Mouse (Mus musculus) stomach, embryonic 15.5 days (tissue): Measurements from ENCODE around the gene Dstyk. TPM values are rescaled to one million over a fixed set of nuclear protein-coding genes. Genes with fewer than 3 reads are reported as not detected.

Source experiments
- ATAC-seq: fragments of 200-750 bp; cut with Nextera tagmentation; 2 replicates; pipeline ENCODE4 v1.8.0; 2017; ENCODE audit warnings: low read depth, moderate number of reproducible peaks, moderate TSS enrichment; ENCODE audit not compliant: insufficient read depth, low FRiP score
- H3K27ac ChIP-seq: fragments of 300-500 bp; sonication (generic); 2 replicates; pipeline ENCODE4 v1.5.1; 2015; ENCODE audit warnings: mild to moderate bottlenecking, inconsistent platforms
- H3K27me3 ChIP-seq: fragments of 300-500 bp; sonication (generic); replicated peaks from 2 replicates; pipeline ENCODE4 v1.6.1; 2015; ENCODE audit warnings: inconsistent platforms
- H3K36me3 ChIP-seq: fragments of 300-500 bp; sonication (generic); 2 replicates; pipeline ENCODE4 v1.6.1; 2015; ENCODE audit warnings: inconsistent platforms
- H3K4me1 ChIP-seq: fragments of 300-500 bp; sonication (generic); 2 replicates; pipeline ENCODE4 v1.6.1; 2015; ENCODE audit warnings: inconsistent platforms
- H3K4me2 ChIP-seq: fragments of 300-500 bp; sonication (generic); 2 replicates; pipeline ENCODE4 v1.6.1; 2015; ENCODE audit warnings: mild to moderate bottlenecking, inconsistent platforms
- H3K4me3 ChIP-seq: fragments of 300-500 bp; sonication (generic); replicated peaks from 2 replicates; pipeline ENCODE4 v1.5.1; 2015; ENCODE audit warnings: inconsistent platforms
- H3K9ac ChIP-seq: fragments of 300-500 bp; sonication (generic); 2 replicates; pipeline ENCODE4 v1.6.1; 2015; ENCODE audit warnings: inconsistent platforms
- H3K9me3 ChIP-seq: fragments of 300-500 bp; sonication (generic); 2 replicates; pipeline ENCODE4 v1.6.1; 2016; ENCODE audit warnings: inconsistent platforms
- WGBS: fragments of 180-500 bp; shearing (Covaris S2); methylation state at CpG from one replicate; pipeline ENCODE4 v1.1.7; 2015; 5-methylcytosine and 5-hydroxymethylcytosine counted together
- polyA plus RNA-seq: library from polyadenylated mRNA; unstranded; fragments of >200 nt; fragmentation: Nextera tagmentation; extraction: Ambion mirVana; gene quantifications from 2 replicates; pipeline ENCODE4 v1.2.1, GENCODE M21; 2015

Dstyk gene
- polyA plus RNA-seq: 11.5 and 11.7 TPM in 2 replicates

DNA sequence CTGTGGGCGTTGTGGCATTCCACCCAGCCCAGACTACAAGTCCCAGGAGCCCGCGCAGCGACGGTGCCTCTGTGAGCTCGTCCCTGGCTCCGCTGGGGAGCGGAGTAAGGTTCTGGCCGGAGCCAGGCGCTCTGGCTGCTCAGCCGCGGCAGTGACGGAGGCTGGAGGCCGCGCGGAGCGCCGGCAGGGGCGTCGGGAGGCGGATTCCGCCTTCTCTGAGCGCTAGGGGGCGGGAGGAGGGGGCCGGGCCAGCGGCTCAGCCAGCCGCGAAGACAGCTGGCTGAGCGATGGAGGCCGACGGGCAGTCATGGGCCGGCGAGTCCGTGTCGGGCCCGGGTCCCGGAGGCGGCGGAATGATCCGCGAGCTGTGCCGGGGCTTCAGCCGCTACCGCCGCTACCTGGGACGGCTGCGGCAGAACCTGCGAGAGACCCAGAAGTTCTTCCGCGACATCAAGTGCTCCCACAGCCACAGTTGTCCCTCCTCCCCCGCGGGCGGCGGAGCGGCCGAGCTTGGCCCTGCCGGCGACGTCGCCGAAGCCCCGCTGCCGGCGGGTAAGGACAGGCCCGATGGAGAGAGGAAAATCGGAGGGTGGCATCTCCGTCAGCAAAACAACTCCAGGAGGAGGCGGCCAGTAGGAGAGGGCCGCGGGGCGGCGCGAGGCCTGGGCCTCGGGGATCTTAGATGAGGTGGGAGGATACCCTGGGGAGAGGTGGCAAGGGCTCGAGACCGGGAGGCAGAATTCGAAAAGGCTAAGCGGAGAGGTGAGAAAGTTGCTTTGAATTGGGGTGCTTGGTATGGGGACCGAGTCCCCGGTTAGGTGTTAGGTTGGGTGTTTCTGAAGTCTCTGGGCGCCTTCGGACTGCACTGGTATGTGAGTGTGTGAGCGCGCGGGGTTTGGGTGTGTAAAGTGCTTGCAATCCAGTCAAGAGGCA, at the start of gene Dstyk:
TSS of gene Dstyk (plus strand) at position 237 of the 933 bp plus-strand sequence.
- H3K27ac ChIP-seq: peak within 1 kb of the TSS; percentile 89
- peak; percentile 99 for ATAC-seq
- peak within 1 kb of the TSS; percentile 59 for H3K4me2 ChIP-seq
- H3K9me3 ChIP-seq: no peaks in the 10 kb centered on the region
- H3K36me3 ChIP-seq: no peaks in the 10 kb centered on the region
- peaks cover 6% of the 10 kb centered on the region; the same call in 1 of the 2 replicates for H3K4me1 ChIP-seq
- H3K27me3 ChIP-seq: no peaks in the 10 kb centered on the region
- H3K9ac ChIP-seq: peak within 1 kb of the TSS; percentile 65
- H3K4me3 ChIP-seq: peak within 1 kb of the TSS; percentile 65
- WGBS: under 1% methylated on average over 70 of the region's 85 CpGs

GRCm38 (mm10) chr1:132367692-132368506, 49.5 kb upstream of the Dstyk start:
- ATAC-seq: peak; percentile 88
- 0 out of 2 replicates have a peak overlapping the region, but pooled peaks have one; percentile 16 for H3K27ac ChIP-seq
- WGBS: 24% methylated on average over 7 of the region's 7 CpGs
- H3K36me3 ChIP-seq: no peaks in the 10 kb centered on the region
- H3K4me1 ChIP-seq: peaks cover 18% of the 10 kb centered on the region
- no peak overlapping the region for H3K9ac ChIP-seq
- no peaks in the 10 kb centered on the region for H3K27me3 ChIP-seq
- no peak overlapping the region for H3K4me3 ChIP-seq
- no peaks in the 10 kb centered on the region for H3K9me3 ChIP-seq
- H3K4me2 ChIP-seq: no peak overlapping the region

DNA sequence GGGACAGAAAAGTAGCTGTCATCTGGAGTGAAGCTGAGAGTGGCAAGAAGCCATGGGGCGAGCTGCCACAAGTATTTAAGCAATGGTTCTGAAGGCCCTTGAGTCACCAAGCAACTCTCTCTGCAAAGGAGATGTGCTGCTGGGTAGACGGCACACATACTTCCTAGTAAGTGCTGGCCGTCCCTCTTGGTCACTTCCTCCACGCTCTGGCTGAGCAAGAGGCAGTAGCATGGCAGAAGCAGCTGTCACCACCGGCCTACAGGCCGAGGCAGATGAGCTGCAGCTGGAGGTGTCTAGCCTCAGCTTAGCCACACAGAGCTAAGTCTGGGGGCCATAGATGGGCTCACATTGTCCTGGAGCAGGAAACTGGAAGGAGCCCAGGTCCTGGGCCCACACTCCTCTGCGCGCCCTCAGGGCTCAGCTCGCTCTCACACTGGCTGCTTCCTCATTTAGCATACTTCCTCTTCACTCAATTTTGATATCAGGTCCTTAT, 46.6 kb upstream of the Dstyk start:
- peak overlapping the region; percentile 57 for H3K27ac ChIP-seq
- no peak overlapping the region for H3K9ac ChIP-seq
- no peaks in the 10 kb centered on the region for H3K27me3 ChIP-seq
- ATAC-seq: no peak
- H3K9me3 ChIP-seq: no peaks in the 10 kb centered on the region
- no peak overlapping the region for H3K4me2 ChIP-seq
- no peak overlapping the region for H3K4me3 ChIP-seq
- H3K36me3 ChIP-seq: no peaks in the 10 kb centered on the region
- WGBS: 60% methylated on average over 9 of the region's 9 CpGs
- H3K4me1 ChIP-seq: peaks cover 42% of the 10 kb centered on the region

GRCm38 (mm10) chr1:132371298-132372081, 45.9 kb upstream of the Dstyk start:
- Histone ChIP-seq H3K4me3 (no peak overlapping the region), H3K27ac (peak overlapping the region; percentile 57), H3K9me3 (no peaks in the 10 kb centered on the region), H3K27me3 (no peaks in the 10 kb centered on the region), H3K4me1 (peaks cover 47% of the 10 kb centered on the region), H3K4me2 (no peak overlapping the region), H3K36me3 (no peaks in the 10 kb centered on the region), H3K9ac (no peak overlapping the region)
- WGBS: 59% methylated on average over 8 of the region's 8 CpGs
- peak; percentile 25; the same call in 1 of the 2 replicates for ATAC-seq

DNA sequence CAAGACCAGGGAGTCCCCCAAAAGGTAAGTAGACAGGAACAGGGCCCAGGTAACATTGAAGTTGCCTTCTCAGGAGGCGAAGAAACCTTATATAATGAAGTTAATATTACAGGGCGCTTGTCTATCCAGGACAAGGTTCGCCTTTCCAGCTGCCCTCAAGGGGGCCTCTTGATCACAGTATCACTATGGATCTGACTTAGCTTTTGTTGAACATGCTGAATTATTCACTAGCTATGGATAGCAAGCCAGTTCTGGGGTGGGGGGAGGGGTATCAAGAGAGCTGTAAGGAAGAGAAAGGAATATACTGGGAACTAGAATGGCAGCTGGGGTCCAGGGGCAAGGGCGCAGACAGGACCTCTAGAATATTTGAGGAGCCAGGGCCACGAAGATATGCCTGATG, 45.0 kb upstream of the Dstyk start:
- 79% methylated on average over 5 of the region's 5 CpGs for WGBS
- ATAC-seq: no peak
- H3K4me2 ChIP-seq: no peak overlapping the region
- no peak overlapping the region for H3K4me3 ChIP-seq
- H3K27ac ChIP-seq: no peak overlapping the region
- peaks cover 53% of the 10 kb centered on the region for H3K4me1 ChIP-seq
- H3K9me3 ChIP-seq: no peaks in the 10 kb centered on the region
- no peak overlapping the region for H3K9ac ChIP-seq
- no peaks in the 10 kb centered on the region for H3K36me3 ChIP-seq
- no peaks in the 10 kb centered on the region for H3K27me3 ChIP-seq

DNA sequence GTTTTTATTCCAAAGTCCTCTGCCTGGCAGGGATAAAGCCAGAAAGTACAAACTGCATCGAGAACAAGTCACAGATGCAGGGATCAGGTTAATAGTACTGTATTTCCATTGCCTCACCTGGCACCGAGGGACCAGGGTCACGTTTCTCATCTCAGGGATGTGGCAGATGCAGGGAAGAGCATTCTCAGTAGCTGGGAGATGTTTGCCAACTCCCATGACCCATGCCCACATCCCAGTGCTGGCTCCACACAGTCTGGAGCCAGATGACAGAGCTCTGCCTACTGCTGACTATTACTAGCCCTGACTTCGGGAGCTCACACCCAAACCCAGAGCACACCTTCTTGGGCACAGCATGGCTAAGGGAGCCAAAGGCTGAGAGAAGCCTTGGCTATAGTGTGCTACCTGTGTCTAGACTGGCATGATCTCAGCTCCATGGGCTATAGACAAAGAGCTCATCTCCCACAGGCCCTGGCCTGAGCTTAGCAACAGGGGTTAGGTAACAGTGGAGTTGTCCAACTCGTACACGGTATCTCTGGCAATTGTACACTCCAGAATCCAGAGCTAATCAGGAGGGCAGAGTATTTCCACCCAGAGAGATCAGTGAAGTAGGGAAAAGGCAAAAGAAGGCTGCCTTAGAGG, 44.3 kb upstream of the Dstyk start:
- no peaks in the 10 kb centered on the region for H3K27me3 ChIP-seq
- no peaks in the 10 kb centered on the region for H3K36me3 ChIP-seq
- WGBS: 84% methylated on average over 6 of the region's 6 CpGs
- no peak overlapping the region for H3K9ac ChIP-seq
- H3K4me1 ChIP-seq: peaks cover 53% of the 10 kb centered on the region
- H3K27ac ChIP-seq: no peak overlapping the region
- H3K4me3 ChIP-seq: no peak overlapping the region
- H3K9me3 ChIP-seq: no peaks in the 10 kb centered on the region
- ATAC-seq: no peak
- H3K4me2 ChIP-seq: no peak overlapping the region

DNA sequence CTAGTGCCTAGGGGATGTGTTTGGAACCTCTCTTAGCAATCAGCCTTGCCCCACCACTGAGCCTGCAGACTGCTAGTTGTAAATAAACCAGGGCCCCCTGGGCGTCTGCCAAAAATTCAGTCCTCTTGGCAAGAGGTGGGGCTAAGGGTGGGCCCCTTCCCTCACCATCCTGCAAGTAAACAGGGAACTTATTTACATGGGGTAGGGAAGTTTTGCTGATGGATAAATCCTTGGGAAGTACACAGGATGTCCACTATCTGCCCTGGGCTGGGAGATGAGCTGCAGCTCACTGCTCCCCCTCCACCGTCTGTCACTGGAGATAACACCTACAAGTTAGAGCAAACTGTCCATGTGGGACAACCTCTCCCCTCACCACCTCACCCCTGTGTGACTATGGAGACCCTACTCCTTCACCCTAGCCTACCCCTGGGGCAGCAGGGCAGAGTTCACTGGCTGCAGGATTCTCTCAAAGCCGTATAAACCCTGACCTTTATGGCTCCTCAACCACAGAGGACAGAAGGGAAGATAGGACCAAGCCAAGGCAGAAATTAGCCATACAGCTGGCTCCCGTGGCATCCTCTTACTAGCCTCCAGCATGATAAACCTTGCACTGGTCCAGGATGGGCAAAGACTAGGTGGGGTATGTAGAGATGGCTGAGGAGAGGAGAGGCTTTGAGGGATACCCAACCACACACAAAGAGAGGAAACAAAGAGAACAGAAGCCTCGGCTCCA, 43.0 kb upstream of the Dstyk start:
- H3K4me2 ChIP-seq: no peak overlapping the region
- peak overlapping the region; percentile 28; the same call in 1 of the 2 replicates for H3K27ac ChIP-seq
- H3K4me1 ChIP-seq: peaks cover 53% of the 10 kb centered on the region
- no peaks in the 10 kb centered on the region for H3K9me3 ChIP-seq
- H3K27me3 ChIP-seq: no peaks in the 10 kb centered on the region
- 21% methylated on average over 5 of the region's 5 CpGs for WGBS
- no peak overlapping the region for H3K9ac ChIP-seq
- peak; percentile 80 for ATAC-seq
- H3K36me3 ChIP-seq: no peaks in the 10 kb centered on the region
- no peak overlapping the region for H3K4me3 ChIP-seq

- H3K4me2 ChIP-seq: 0 out of 2 replicates have a peak overlapping the region, but pooled peaks have one; percentile 12
- H3K4me1 ChIP-seq: peaks cover 53% of the 10 kb centered on the region
- 57% methylated on average over 3 of the region's 3 CpGs for WGBS
- ATAC-seq: no peak
- H3K9ac ChIP-seq: no peak overlapping the region
- H3K27ac ChIP-seq: peak overlapping the region; percentile 28; the same call in 1 of the 2 replicates
- H3K9me3 ChIP-seq: no peaks in the 10 kb centered on the region
- H3K4me3 ChIP-seq: no peak overlapping the region
- H3K27me3 ChIP-seq: no peaks in the 10 kb centered on the region
- no peaks in the 10 kb centered on the region for H3K36me3 ChIP-seq
These were observed 42.5 kb upstream of the Dstyk start for GRCm38 (mm10) chr1:132374873-132375244.

- Histone ChIP-seq H3K27me3 (no peaks in the 10 kb centered on the region), H3K4me1 (peaks cover 52% of the 10 kb centered on the region), H3K27ac (peak overlapping the region; percentile 3; the same call in 1 of the 2 replicates), H3K36me3 (no peaks in the 10 kb centered on the region), H3K9ac (no peak overlapping the region), H3K4me2 (0 out of 2 replicates have a peak overlapping the region, but pooled peaks have one; percentile 12), H3K4me3 (no peak overlapping the region), H3K9me3 (no peaks in the 10 kb centered on the region)
- WGBS: 32% methylated on average over 4 of the region's 4 CpGs
- no peak for ATAC-seq
These were observed 42.1 kb upstream of the Dstyk start for GRCm38 (mm10) chr1:132375256-132375655.

- H3K4me2 ChIP-seq: no peak overlapping the region
- H3K27ac ChIP-seq: 0 out of 2 replicates have a peak overlapping the region, but pooled peaks have one; percentile 13
These were observed 40.9 kb upstream of the Dstyk start for GRCm38 (mm10) chr1:132376211-132377054.

More at GRCm38 (mm10) chr1:132376211-132377054, 40.9 kb upstream of the Dstyk start:
- WGBS: 51% methylated on average over 8 of the region's 8 CpGs
- ATAC-seq: no peak
- Histone ChIP-seq H3K4me3 (no peak overlapping the region), H3K27me3 (no peaks in the 10 kb centered on the region), H3K9me3 (no peaks in the 10 kb centered on the region), H3K36me3 (no peaks in the 10 kb centered on the region), H3K9ac (no peak overlapping the region), H3K4me1 (peaks cover 43% of the 10 kb centered on the region)
